Mouse (Mus musculus) liver, adult (tissue): ENCODE measurements around the gene Dpp8.

Experiments
- GATA4 ChIP-seq: IDR thresholded peaks from 2 replicates; pipeline ENCODE4 v1.6.1; 2014; ENCODE audit warnings: mild to moderate bottlenecking, low read length; ENCODE audit not compliant: insufficient replicate concordance

Gene Dpp8

GRCm38 (mm10) chr9:65106821-65107220, 74.6 kb downstream of the Dpp8 start:
- no peak for TF ChIP-seq GATA4

- TF ChIP-seq GATA4: no peak
Measured at GRCm38 (mm10) chr9:65107893-65108292, 75.7 kb downstream of the Dpp8 start.

DNA sequence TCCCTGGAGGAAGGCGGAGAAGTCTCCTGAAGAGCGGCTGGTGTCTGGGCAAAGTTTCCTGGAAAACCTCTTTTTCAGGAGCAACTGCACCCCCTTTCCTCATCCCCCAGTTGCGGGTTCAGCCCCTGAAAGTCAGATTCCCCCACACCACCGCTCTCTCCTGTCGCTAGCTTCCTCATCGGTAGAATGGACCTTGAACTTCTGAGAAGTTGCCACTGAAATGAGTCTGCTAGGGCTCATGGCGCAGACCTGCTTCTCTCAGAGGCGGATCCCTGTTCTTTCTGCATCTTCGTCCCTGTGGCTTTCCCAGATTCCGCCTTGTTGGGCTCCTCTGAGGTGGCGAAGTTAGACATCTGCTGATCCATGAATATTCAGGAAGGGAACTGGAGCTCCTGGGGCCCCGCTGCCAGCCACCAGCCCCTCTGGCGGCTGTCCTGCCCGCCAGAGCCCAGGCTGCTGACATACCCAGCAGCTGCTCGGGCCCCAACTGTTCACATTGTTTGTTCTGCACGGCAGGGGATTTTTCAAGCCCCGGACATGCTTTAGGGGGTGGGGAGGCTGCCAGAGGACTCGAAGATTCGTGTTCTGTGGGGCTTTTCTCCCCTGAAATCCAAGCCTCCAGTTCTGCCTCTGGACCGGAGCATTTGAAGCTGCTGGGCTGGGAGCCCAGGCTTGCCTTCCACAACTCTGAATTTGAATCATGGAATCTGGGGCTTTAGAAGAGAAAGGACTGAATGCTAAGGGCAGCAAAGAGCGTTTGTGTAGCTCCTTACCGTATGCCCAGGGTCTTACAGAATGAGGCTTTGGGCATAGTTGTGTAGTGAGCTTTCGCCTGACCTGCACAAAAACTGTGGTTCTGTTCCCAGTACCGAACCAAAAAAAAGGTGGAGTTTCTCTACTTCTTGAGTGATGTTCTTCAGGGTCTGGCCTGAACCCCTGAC, 77.2 kb downstream of the Dpp8 start:
- TF ChIP-seq GATA4: no peak

DNA sequence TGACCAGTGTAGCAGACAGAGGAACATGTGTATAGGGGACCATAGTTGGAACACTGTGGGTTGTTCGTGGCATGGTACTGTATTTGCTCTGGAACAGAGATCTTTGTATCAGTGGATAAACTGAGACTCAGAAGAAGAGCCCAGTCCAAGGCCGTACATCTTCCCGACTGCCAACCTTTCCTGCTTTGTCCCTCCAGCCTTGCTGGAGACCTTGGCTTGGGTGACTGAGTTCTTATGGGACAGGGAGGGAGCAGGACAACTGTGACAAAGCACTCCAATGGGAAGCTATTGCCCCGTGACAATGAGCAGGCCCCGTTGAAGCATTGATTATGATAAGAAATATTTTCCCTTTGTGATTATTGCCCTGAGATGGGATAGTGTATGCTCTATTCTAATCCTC, 79.5 kb downstream of the Dpp8 start:
- TF ChIP-seq GATA4: no peak

- no peak for TF ChIP-seq GATA4
Measured at GRCm38 (mm10) chr9:65113694-65114093, 81.5 kb downstream of the Dpp8 start.

- no peak for TF ChIP-seq GATA4
Measured at GRCm38 (mm10) chr9:65115891-65116290, 83.7 kb downstream of the Dpp8 start.

GRCm38 (mm10) chr9:65117516-65117915, 85.3 kb downstream of the Dpp8 start:
- no peak for TF ChIP-seq GATA4

- no peak for TF ChIP-seq GATA4
Measured at GRCm38 (mm10) chr9:65120935-65121334, 88.7 kb downstream of the Dpp8 start.

GRCm38 (mm10) chr9:65122545-65122944, 90.3 kb downstream of the Dpp8 start:
- no peak for TF ChIP-seq GATA4

DNA sequence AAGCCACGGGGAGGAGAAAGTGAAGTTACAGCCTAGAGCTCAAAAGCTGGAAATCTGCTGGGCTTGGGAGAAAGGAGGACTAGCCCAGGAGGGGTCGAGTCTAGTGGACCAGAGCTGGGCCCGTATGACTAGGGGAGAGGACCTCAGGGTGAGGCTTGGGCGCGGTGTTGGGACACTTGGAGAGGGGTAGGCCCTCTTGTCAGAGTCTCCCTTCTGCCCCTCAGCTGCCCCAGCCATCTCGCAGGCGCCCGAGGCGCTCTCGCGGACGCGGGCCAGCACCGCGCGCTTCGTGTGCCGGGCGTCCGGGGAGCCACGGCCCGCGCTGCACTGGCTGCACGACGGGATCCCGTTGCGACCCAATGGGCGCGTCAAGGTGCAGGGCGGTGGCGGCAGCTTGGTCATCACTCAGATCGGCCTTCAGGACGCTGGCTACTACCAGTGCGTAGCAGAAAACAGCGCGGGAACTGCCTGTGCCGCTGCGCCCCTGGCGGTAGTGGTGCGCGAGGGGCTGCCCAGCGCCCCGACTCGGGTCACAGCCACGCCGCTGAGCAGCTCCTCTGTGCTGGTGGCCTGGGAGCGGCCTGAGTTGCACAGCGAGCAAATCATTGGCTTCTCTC, 91.4 kb downstream of the Dpp8 start:
- TF ChIP-seq GATA4: no peak

DNA sequence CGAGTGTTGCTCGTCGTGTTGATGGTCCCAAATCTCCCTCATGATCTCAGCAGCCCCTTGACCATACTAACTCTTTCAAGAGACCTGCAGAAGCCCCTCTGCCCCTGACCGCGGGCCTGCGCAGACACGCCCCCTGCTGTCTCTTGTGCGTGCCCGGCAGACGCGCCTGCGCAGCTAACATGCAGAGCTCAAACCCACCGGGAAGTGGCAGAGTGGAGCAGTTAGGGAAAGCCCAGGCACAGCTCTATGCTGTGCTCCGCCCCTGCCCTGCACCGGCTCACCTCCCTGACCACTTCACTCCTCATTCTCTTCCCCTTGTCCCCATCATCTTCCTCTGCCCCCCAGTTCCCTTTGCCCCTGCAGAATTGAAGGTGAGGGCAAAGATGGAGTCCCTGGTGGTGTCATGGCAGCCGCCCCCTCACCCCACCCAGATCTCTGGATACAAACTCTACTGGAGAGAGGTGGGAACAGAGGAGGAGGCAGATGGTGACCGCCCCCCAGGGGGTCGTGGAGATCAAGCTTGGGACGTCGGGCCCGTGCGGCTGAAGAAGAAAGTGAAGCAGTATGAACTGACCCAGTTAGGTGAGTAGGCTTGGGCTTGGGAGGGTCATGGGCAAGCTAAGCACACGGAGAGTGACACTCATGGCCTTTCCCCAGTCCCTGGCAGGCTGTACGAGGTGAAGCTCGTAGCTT, 96.1 kb downstream of the Dpp8 start:
- TF ChIP-seq GATA4: no peak

- no peak for TF ChIP-seq GATA4
Measured at GRCm38 (mm10) chr9:65131717-65132116, 99.5 kb downstream of the Dpp8 start.
